Comparison of ENCODE assay signal across 8 mouse cellular contexts in the genomic region with DNA sequence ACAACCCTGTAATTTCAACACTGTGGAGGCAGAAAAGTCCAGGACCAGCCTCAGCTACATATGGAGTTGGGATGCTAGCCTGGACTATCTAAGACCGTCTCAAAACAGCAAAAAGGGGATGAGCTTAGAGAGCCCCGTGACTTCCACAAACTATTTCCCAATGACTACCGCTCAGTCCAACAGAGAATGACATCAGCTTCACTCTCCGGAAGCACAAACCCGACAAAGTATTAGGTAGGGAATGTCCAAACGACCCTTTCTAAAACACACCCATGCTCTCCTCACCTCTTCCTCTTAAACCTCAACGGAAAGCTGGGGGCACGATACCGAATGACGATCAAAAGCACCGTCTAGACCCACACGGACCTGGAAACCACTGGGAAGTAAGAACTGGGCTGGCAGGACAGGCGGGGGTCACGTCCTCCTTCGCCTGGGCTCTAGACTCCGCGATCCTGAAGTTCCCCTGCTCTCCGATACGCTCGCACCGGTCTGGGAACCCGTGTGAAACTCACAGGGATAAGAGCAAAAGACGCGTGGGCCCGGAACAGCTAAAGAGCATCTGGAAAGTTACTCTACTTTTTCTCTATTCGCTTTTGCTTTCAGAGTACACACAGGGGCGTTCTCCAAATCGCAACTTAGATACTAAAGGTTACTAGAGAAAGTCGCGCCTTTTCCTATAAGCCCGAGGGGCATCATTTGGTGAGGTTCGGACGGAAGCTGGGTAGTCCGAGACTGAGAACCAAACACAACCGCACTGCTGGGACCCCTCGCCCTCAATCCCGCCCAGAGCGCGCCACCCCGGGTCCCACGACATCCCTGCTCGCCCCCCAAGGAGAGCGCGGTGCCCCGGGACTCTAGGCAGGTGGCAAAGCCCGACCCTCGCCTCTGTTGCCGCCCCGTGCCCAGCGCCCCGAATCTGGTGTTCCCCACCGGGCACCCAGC.
DNase-seq lines count a peak whose midpoint lies in the region; ATAC-seq and TF ChIP-seq lines count a peak whose summit lies in the region.

No protein-coding gene starts in this region.

- H3K9ac ChIP-seq in neural tube, embryonic 11.5 days (ENCODE audit: low read length) = peak overlapping the region; percentile 53

- TF ChIP-seq POLR2A in bone marrow, adult 2 months (IDR thresholded peaks at IDR 0.05; ENCODE audit: borderline replicate concordance, control insufficient read depth, low read depth, low read length) = no peak

- H3K4me2 ChIP-seq in neural tube, embryonic 11.5 days (ENCODE audit: low read depth) = peak overlapping the region; percentile 65

- peak overlapping the region; percentile 93 for H3K27ac ChIP-seq in bone marrow, adult 2 months (ENCODE audit: control insufficient read depth, insufficient read depth, low read depth, low read length, poor library complexity)
- H3K27ac ChIP-seq in neural tube, embryonic 11.5 days (ENCODE audit: low read depth, low read length) = no peak overlapping the region

- peak overlapping the region; percentile 91 for H3K4me3 ChIP-seq in bone marrow, adult 2 months (replicated peaks; ENCODE audit: control insufficient read depth, low read depth, low read length)
- peak overlapping the region; percentile 41 for H3K4me3 ChIP-seq in neural tube, embryonic 11.5 days (ENCODE audit: low read depth, low read length)

- H3K27me3 ChIP-seq in neural tube, embryonic 11.5 days (ENCODE audit: control insufficient read depth, insufficient read depth, low read length) = no peaks in the 10 kb centered on the region

- peaks cover 2% of the 10 kb centered on the region; the same call in 1 of the 2 replicates for H3K4me1 ChIP-seq in bone marrow, adult 2 months (ENCODE audit: control insufficient read depth, insufficient read depth, low read length)
- H3K4me1 ChIP-seq in neural tube, embryonic 11.5 days (ENCODE audit: control insufficient read depth, insufficient read depth, low read length) = no peaks in the 10 kb centered on the region

- peak; percentile 51 for ATAC-seq in inflammation-experienced regulatory T-cells, adult 6 months
- peak; percentile 69 for ATAC-seq in neural tube, embryonic 11.5 days (ENCODE audit: insufficient read depth, low FRiP score, low TSS enrichment)

- no peaks in the 10 kb centered on the region for H3K36me3 ChIP-seq in neural tube, embryonic 11.5 days (ENCODE audit: control insufficient read depth, insufficient read depth, low read length)

- H3K9me3 ChIP-seq in neural tube, embryonic 11.5 days (ENCODE audit: control insufficient read depth, low read length) = 0 out of 2 replicates have a peak, but pooled peaks cover 5% of the 10 kb centered on the region

- DNase-seq in kidney, adult 11 months = peak; percentile 42
- no peak for DNase-seq in kidney, adult 9 months
- peak; percentile 31 for DNase-seq in gastrocnemius, postnatal 10 days
- peak; percentile 55 to 70 for DNase-seq in lung, adult 18-20 months
- peak; percentile 67 for DNase-seq in neural tube, embryonic 11.5 days (ENCODE audit: low spot score)
- DNase-seq in thymus, postnatal 25 days = peak; percentile 33

- under 1% methylated on average over 52 of the region's 52 CpGs for WGBS in bone marrow, adult 2 months
- WGBS in neural tube, embryonic 11.5 days = 1% methylated on average over 51 of the region's 52 CpGs

- no peak for TF ChIP-seq CTCF in bone marrow, adult 2 months (IDR thresholded peaks at IDR 0.05; ENCODE audit: control insufficient read depth, insufficient read depth, low read length)
